Mouse (Mus musculus) R1 (cell line): ENCODE data around the gene Phldb3.

Experiments used
- DNase-seq: peaks from one replicate; pipeline ENCODE4 v3.0.0-alpha.2; 2018; ENCODE audit warnings: low read depth, low spot score

The Phldb3 gene

GRCm38 (mm10) chr7:24610144-24610878 lies at the start of gene Phldb3:
Gene Phldb3 (plus strand): TSS chr7:24610763.
- DNase-seq, result no peak

GRCm38 (mm10) chr7:24561450-24561849 lies 49.1 kb upstream of the Phldb3 start:
- no peak for DNase-seq

GRCm38 (mm10) chr7:24563191-24563836 lies 47.2 kb upstream of the Phldb3 start:
- DNase-seq, result no peak

GRCm38 (mm10) chr7:24563837-24564206 lies 46.7 kb upstream of the Phldb3 start:
- peak; percentile 56 for DNase-seq

- peak; percentile 75 for DNase-seq
Measured at GRCm38 (mm10) chr7:24564607-24565265, 45.8 kb upstream of the Phldb3 start.

- no peak for DNase-seq
Measured at GRCm38 (mm10) chr7:24565627-24566026, 44.9 kb upstream of the Phldb3 start.

- no peak for DNase-seq
Measured at GRCm38 (mm10) chr7:24566206-24566605, 44.4 kb upstream of the Phldb3 start.

- no peak for DNase-seq
Measured at GRCm38 (mm10) chr7:24568512-24568911, 42.1 kb upstream of the Phldb3 start.

- no peak for DNase-seq
Measured at GRCm38 (mm10) chr7:24571071-24571470, 39.5 kb upstream of the Phldb3 start.

GRCm38 (mm10) chr7:24572455-24572854 lies 38.1 kb upstream of the Phldb3 start:
- peak; percentile 69 for DNase-seq

- no peak for DNase-seq
Measured at GRCm38 (mm10) chr7:24574224-24574796, 36.3 kb upstream of the Phldb3 start.

- no peak for DNase-seq
Measured at GRCm38 (mm10) chr7:24577811-24578210, 32.8 kb upstream of the Phldb3 start.

- DNase-seq, result no peak
Measured at GRCm38 (mm10) chr7:24584876-24585275, 25.7 kb upstream of the Phldb3 start.

GRCm38 (mm10) chr7:24585995-24586394 lies 24.6 kb upstream of the Phldb3 start:
- peak; percentile 44 for DNase-seq

GRCm38 (mm10) chr7:24586828-24587227 lies 23.7 kb upstream of the Phldb3 start:
- DNase-seq, result no peak

GRCm38 (mm10) chr7:24587330-24588105 lies 23.0 kb upstream of the Phldb3 start, which contains the start of the genes Ethe1 and Zfp575:
Gene Ethe1 (plus strand): TSS chr7:24587543.
Gene Zfp575 (minus strand): TSS chr7:24587641.
- DNase-seq, result peak; percentile 83

GRCm38 (mm10) chr7:24588336-24588735 lies 22.2 kb upstream of the Phldb3 start:
- no peak for DNase-seq

- no peak for DNase-seq
Measured at GRCm38 (mm10) chr7:24591735-24592134, 18.8 kb upstream of the Phldb3 start.

- no peak for DNase-seq
Measured at GRCm38 (mm10) chr7:24592163-24592562, 18.4 kb upstream of the Phldb3 start.

GRCm38 (mm10) chr7:24592781-24593180 lies 17.8 kb upstream of the Phldb3 start:
- peak; percentile 53 for DNase-seq

- peak; percentile 78 for DNase-seq
Measured at GRCm38 (mm10) chr7:24593621-24594308, 16.8 kb upstream of the Phldb3 start.
